Mouse (Mus musculus) gonadal fat pad, adult 2 months (tissue): Measurements from ENCODE around the gene Tmem53. TPM values are rescaled to one million over a fixed set of nuclear protein-coding genes. Genes with fewer than 3 reads are reported as not detected.

Source experiments
- DNase-seq: peaks from one replicate; pipeline ENCODE4 v3.0.0-alpha.2; 2012; ENCODE audit warnings: low read depth
- polyA plus RNA-seq: library from polyadenylated mRNA; depleted of rRNA; stranded (reverse); fragments of >200 nt; gene quantifications from 2 replicates; pipeline ENCODE4 v1.2.3, GENCODE M21; 2012; rRNA removed

Tmem53 gene
- 61.2 and 62.0 TPM in 2 replicates for polyA plus RNA-seq

GRCm38 (mm10) chr4:117251801-117252316 is at the start of gene Tmem53, which contains the start of gene Armh1:
TSS of gene Tmem53 (plus strand) at chr4:117251951.
TSS of gene Armh1 (minus strand) at chr4:117252125.
- DNase-seq = no peak

GRCm38 (mm10) chr4:117202046-117202991 is 49.4 kb upstream of the Tmem53 start:
- no peak for DNase-seq

- no peak for DNase-seq
Observed at GRCm38 (mm10) chr4:117202992-117203354, 48.8 kb upstream of the Tmem53 start.

GRCm38 (mm10) chr4:117209592-117209991 is 42.2 kb upstream of the Tmem53 start:
- no peak for DNase-seq

- no peak for DNase-seq
Observed at GRCm38 (mm10) chr4:117210147-117211074, 41.3 kb upstream of the Tmem53 start.

- no peak for DNase-seq
Observed at GRCm38 (mm10) chr4:117214250-117214649, 37.5 kb upstream of the Tmem53 start.

GRCm38 (mm10) chr4:117217029-117217428 is 34.7 kb upstream of the Tmem53 start:
- DNase-seq = no peak

- no peak for DNase-seq
Observed at GRCm38 (mm10) chr4:117218517-117219219, 33.1 kb upstream of the Tmem53 start.

- DNase-seq = no peak
Observed at GRCm38 (mm10) chr4:117220741-117221515, 30.8 kb upstream of the Tmem53 start.

- no peak for DNase-seq
Observed at GRCm38 (mm10) chr4:117221836-117222235, 29.9 kb upstream of the Tmem53 start.

GRCm38 (mm10) chr4:117223001-117223400 is 28.8 kb upstream of the Tmem53 start:
- DNase-seq = no peak

- DNase-seq = no peak
Observed at GRCm38 (mm10) chr4:117224122-117224521, 27.6 kb upstream of the Tmem53 start.

- DNase-seq = no peak
Observed at GRCm38 (mm10) chr4:117225250-117225649, 26.5 kb upstream of the Tmem53 start.

- DNase-seq = no peak
Observed at GRCm38 (mm10) chr4:117229590-117229989, 22.2 kb upstream of the Tmem53 start.

- DNase-seq = no peak
Observed at GRCm38 (mm10) chr4:117230331-117230730, 21.4 kb upstream of the Tmem53 start.

GRCm38 (mm10) chr4:117231208-117231607 is 20.5 kb upstream of the Tmem53 start:
- no peak for DNase-seq

GRCm38 (mm10) chr4:117234166-117234741 is 17.5 kb upstream of the Tmem53 start:
- DNase-seq = no peak

- DNase-seq = no peak
Observed at GRCm38 (mm10) chr4:117235822-117236221, 15.9 kb upstream of the Tmem53 start.

GRCm38 (mm10) chr4:117239153-117239552 is 12.6 kb upstream of the Tmem53 start:
- DNase-seq = no peak

GRCm38 (mm10) chr4:117240867-117241266 is 10.9 kb upstream of the Tmem53 start:
- DNase-seq = no peak
